Mouse (Mus musculus): ENCODE results near the gene Itpr2. TPM values are rescaled to one million over a fixed set of nuclear protein-coding genes. Genes with fewer than 3 reads are reported as not detected.
A peak's percentile ranks its signal among the peaks of the same experiment; 100 is the strongest.

Gene Itpr2
- polyA plus RNA-seq, 1 experiment from 2014 or later = 10.9 TPM

DNA sequence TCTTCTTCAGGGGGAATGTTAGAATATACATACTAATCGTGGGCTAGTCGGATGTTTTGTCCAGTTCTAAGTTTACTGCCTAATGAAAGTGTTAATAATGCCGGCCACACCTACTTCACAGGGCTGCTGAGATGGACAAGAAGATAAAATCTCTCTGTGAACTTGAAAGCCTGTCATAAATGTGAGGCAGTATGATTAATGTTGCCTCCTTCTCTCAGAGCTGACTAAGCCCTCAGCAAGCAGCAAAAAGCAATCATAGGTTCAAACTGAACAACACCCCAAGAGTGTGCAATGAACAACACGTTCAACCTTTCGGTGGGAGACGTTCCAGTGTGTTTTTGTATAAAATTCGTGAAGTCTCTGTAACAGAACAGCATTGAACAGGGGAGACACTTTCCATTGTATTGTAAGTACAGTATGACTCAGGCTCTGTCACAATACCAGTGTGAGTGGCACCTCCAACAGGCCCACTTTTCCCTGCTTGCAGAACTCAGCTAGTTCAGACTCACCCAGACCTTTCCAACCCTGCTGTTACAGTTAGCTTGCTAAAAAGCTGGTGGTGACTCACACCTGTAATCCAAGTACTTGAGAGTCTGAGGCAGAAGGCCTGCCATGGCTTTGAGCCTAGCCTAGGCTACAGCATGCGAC is 69.7 kb downstream of the Itpr2 start:
- peak overlapping the region; percentile 78 for H3K27ac ChIP-seq (replicated peaks)
- H3K27me3 ChIP-seq (ENCODE audit: control insufficient read depth, insufficient read depth, low read length) = no peaks in the 10 kb centered on the region
- TF ChIP-seq EP300 (optimal IDR thresholded peaks at IDR 0.05) = no peak
- TF ChIP-seq CTCF (IDR thresholded peaks at IDR 0.05; ENCODE audit: low read depth) = no peak
- no peaks in the 10 kb centered on the region for H3K4me1 ChIP-seq (replicated peaks; ENCODE audit: control insufficient read depth, insufficient read depth)
- no peaks in the 10 kb centered on the region for H3K36me3 ChIP-seq (ENCODE audit: control insufficient read depth, insufficient read depth, low read length)
- H3K4me3 ChIP-seq (ENCODE audit: low read depth, low read length) = no peak overlapping the region
- DNase-seq (ENCODE audit: low spot score) = no peak
- H3K4me2 ChIP-seq (replicated peaks; ENCODE audit: low read depth) = no peak overlapping the region
- no peak overlapping the region for H3K9ac ChIP-seq (ENCODE audit: low read length)
- WGBS = 44% methylated on average over 8 of the region's 8 CpGs
- peak; percentile 69 for ATAC-seq (ENCODE audit: low FRiP score, low TSS enrichment)
- H3K9me3 ChIP-seq (ENCODE audit: control insufficient read depth, low read length) = no peaks in the 10 kb centered on the region

DNA sequence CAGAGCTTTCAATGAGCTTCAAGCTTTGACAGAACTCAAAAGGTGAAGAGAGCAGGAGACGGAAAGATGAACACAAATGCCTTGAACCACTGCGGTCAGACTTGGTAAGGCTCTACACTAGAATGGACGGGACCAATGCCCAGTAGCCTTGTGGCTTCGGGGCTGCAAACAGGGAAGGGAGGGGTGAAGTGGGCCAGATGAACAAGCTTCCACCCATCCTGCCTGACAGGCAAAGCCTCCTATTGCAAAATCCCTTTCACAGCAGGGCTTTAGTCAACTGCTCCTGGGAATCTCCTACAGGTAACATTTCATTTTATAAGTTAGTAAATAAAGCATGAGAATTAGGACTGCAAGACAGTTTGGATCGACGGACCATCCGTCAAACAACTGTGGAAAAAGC is 70.2 kb downstream of the Itpr2 start:
- no peaks in the 10 kb centered on the region for H3K36me3 ChIP-seq (ENCODE audit: control insufficient read depth, insufficient read depth, low read length)
- H3K9ac ChIP-seq (ENCODE audit: low read length) = no peak overlapping the region
- H3K4me1 ChIP-seq (replicated peaks; ENCODE audit: control insufficient read depth, insufficient read depth) = no peaks in the 10 kb centered on the region
- ATAC-seq (ENCODE audit: low FRiP score, low TSS enrichment) (no peak), DNase-seq (ENCODE audit: low spot score) (no peak)
- WGBS = 61% methylated on average over 7 of the region's 7 CpGs
- no peaks in the 10 kb centered on the region for H3K9me3 ChIP-seq (ENCODE audit: control insufficient read depth, low read length)
- no peaks in the 10 kb centered on the region for H3K27me3 ChIP-seq (ENCODE audit: control insufficient read depth, insufficient read depth, low read length)
- H3K27ac ChIP-seq (replicated peaks) = peak overlapping the region; percentile 78
- TF ChIP-seq EP300 (optimal IDR thresholded peaks at IDR 0.05) (no peak), CTCF (IDR thresholded peaks at IDR 0.05; ENCODE audit: low read depth) (no peak)
- H3K4me3 ChIP-seq (ENCODE audit: low read depth, low read length) = no peak overlapping the region
- H3K4me2 ChIP-seq (replicated peaks; ENCODE audit: low read depth) = peak overlapping the region; percentile 6; the same call in 1 of the 2 replicates

DNA sequence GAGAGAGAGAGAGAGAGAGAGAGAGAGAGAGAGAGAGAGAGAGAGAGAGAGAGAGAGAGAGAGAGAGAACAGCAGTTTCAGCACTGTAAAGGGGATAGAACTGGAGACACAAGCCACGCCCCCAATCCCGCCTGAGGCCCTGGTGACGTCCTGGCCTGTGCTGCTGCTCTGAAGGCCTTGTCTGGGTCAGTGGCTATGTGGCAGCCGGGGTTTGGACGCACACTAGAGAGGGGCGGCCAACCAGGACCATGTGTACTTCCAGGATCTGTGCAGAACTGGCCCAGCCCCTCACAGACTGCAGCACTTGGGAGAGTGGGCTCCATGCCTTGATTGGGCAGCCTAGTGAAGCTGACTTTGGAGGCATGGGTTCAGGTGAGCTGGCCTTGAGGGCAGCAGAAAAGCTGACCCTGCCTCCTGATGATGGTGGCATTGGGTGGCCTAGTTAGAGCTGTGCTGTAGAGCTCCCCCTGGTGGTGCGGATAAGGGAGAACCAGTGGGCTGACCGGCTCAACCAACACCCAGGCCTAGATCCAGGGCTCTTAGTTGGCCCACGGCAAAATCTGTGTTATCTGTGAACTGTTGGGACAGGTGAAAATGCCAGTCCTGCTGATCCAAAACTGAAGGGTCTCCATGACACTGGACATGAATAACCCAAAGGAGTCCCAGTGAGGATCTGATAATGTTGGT is 72.2 kb downstream of the Itpr2 start:
- H3K4me2 ChIP-seq (replicated peaks; ENCODE audit: low read depth) = no peak overlapping the region
- TF ChIP-seq CTCF (IDR thresholded peaks at IDR 0.05; ENCODE audit: low read depth) (peak; percentile 74), EP300 (optimal IDR thresholded peaks at IDR 0.05) (no peak)
- no peaks in the 10 kb centered on the region for H3K9me3 ChIP-seq (ENCODE audit: control insufficient read depth, low read length)
- no peak overlapping the region for H3K4me3 ChIP-seq (ENCODE audit: low read depth, low read length)
- no peak overlapping the region for H3K27ac ChIP-seq (replicated peaks)
- no peaks in the 10 kb centered on the region for H3K27me3 ChIP-seq (ENCODE audit: control insufficient read depth, insufficient read depth, low read length)
- ATAC-seq (ENCODE audit: low FRiP score, low TSS enrichment) (peak; percentile 28; the same call in 1 of the 2 replicates), DNase-seq (ENCODE audit: low spot score) (peak; percentile 37)
- H3K36me3 ChIP-seq (ENCODE audit: control insufficient read depth, insufficient read depth, low read length) = no peaks in the 10 kb centered on the region
- no peaks in the 10 kb centered on the region for H3K4me1 ChIP-seq (replicated peaks; ENCODE audit: control insufficient read depth, insufficient read depth)
- WGBS = 49% methylated on average over 9 of the region's 9 CpGs
- no peak overlapping the region for H3K9ac ChIP-seq (ENCODE audit: low read length)

DNA sequence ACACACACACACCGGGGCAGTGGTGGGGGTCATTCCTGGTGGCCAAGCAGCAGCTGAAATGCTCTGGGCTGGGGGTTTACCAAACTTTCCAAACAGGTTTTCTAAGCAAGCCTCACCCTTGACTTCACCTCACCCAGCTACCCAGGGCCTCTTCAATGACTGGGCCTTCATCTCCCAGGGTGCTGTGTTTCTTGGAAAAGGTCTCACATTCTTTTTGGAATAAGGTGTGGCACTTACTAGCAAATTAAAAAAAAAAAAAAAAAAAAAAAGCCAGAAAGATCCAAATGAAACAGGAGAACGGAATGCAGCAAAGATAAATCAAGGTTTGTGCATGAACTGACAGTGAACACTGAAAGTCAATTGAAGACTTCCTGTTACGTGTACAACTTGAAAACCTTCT is 77.2 kb downstream of the Itpr2 start:
- Histone ChIP-seq H3K27me3 (ENCODE audit: control insufficient read depth, insufficient read depth, low read length) (no peaks in the 10 kb centered on the region), H3K4me2 (replicated peaks; ENCODE audit: low read depth) (no peak overlapping the region), H3K36me3 (ENCODE audit: control insufficient read depth, insufficient read depth, low read length) (no peaks in the 10 kb centered on the region), H3K27ac (replicated peaks) (peak overlapping the region; percentile 76), H3K4me1 (replicated peaks; ENCODE audit: control insufficient read depth, insufficient read depth) (0 out of 2 replicates have a peak, but pooled peaks cover 2% of the 10 kb centered on the region), H3K9ac (ENCODE audit: low read length) (no peak overlapping the region), H3K9me3 (ENCODE audit: control insufficient read depth, low read length) (no peaks in the 10 kb centered on the region), H3K4me3 (ENCODE audit: low read depth, low read length) (no peak overlapping the region)
- no peak; the same call in 1 of the 2 replicates for ATAC-seq (ENCODE audit: low FRiP score, low TSS enrichment)
- no peak for DNase-seq (ENCODE audit: low spot score)
- WGBS = 52% methylated on average over 3 of the region's 3 CpGs
- TF ChIP-seq EP300 (optimal IDR thresholded peaks at IDR 0.05) (no peak), CTCF (IDR thresholded peaks at IDR 0.05; ENCODE audit: low read depth) (no peak)

DNA sequence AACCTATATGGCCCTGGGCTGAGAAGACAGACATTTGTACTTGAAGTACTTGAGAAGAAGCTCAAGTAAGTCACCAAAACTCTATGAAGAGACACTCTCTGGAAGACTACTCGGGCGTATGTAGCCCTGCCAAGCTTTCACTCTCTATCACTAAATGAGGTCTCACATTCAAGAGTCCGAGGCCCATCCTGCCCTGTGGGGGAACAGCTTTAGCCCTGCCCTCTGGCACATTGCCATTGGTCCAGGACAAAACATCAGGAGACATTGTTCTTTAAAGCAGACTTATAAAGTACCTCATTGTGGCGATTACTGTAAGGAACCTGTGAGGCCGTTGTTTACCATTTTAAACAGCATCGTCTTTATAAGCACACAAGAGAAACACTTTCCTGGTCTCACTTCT is 77.7 kb downstream of the Itpr2 start:
- no peak overlapping the region for H3K4me3 ChIP-seq (ENCODE audit: low read depth, low read length)
- H3K4me2 ChIP-seq (replicated peaks; ENCODE audit: low read depth) = no peak overlapping the region
- H3K36me3 ChIP-seq (ENCODE audit: control insufficient read depth, insufficient read depth, low read length) = no peaks in the 10 kb centered on the region
- 67% methylated on average over 6 of the region's 6 CpGs for WGBS
- peak overlapping the region; percentile 76 for H3K27ac ChIP-seq (replicated peaks)
- DNase-seq (ENCODE audit: low spot score) (no peak), ATAC-seq (ENCODE audit: low FRiP score, low TSS enrichment) (no peak)
- H3K4me1 ChIP-seq (replicated peaks; ENCODE audit: control insufficient read depth, insufficient read depth) = 0 out of 2 replicates have a peak, but pooled peaks cover 2% of the 10 kb centered on the region
- H3K27me3 ChIP-seq (ENCODE audit: control insufficient read depth, insufficient read depth, low read length) = no peaks in the 10 kb centered on the region
- H3K9me3 ChIP-seq (ENCODE audit: control insufficient read depth, low read length) = no peaks in the 10 kb centered on the region
- no peak for TF ChIP-seq CTCF (IDR thresholded peaks at IDR 0.05; ENCODE audit: low read depth)
- TF ChIP-seq EP300 (optimal IDR thresholded peaks at IDR 0.05) = no peak
- H3K9ac ChIP-seq (ENCODE audit: low read length) = no peak overlapping the region

DNA sequence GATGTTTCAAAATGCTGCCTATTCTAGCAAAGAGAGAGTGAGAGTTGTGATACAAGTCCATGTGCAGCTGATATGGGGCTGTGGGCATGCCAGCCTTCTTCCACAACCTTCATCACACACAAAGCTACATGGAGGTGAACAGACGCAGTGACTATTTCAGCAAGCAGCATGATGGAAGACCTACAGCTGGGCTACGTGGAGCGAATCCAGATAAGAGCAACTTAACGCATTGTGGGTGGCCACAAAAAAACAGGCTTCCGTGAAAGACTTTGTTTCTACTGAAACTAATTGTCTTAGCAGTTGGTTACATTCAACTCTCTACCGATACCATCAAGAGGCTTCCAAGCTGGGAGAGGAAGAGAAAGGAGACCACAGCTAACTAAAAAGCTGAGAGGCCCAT is 81.3 kb downstream of the Itpr2 start:
- no peak for ATAC-seq (ENCODE audit: low FRiP score, low TSS enrichment)
- no peaks in the 10 kb centered on the region for H3K36me3 ChIP-seq (ENCODE audit: control insufficient read depth, insufficient read depth, low read length)
- no peak for DNase-seq (ENCODE audit: low spot score)

More for the DNA sequence above, 81.3 kb downstream of the Itpr2 start:
- Histone ChIP-seq H3K4me1 (replicated peaks; ENCODE audit: control insufficient read depth, insufficient read depth) (0 out of 2 replicates have a peak, but pooled peaks cover 2% of the 10 kb centered on the region), H3K27me3 (ENCODE audit: control insufficient read depth, insufficient read depth, low read length) (no peaks in the 10 kb centered on the region), H3K27ac (replicated peaks) (no peak overlapping the region), H3K4me3 (ENCODE audit: low read depth, low read length) (no peak overlapping the region), H3K9ac (ENCODE audit: low read length) (no peak overlapping the region), H3K4me2 (replicated peaks; ENCODE audit: low read depth) (no peak overlapping the region), H3K9me3 (ENCODE audit: control insufficient read depth, low read length) (no peaks in the 10 kb centered on the region)
- WGBS = 48% methylated on average over 6 of the region's 6 CpGs
- TF ChIP-seq EP300 (optimal IDR thresholded peaks at IDR 0.05) (no peak), CTCF (IDR thresholded peaks at IDR 0.05; ENCODE audit: low read depth) (no peak)

Measured in stomach, postnatal 0 days (tissue).